Mouse (Mus musculus): Measurements from ENCODE around the gene Srgn. TPM values are rescaled to one million over a fixed set of nuclear protein-coding genes. Genes with fewer than 3 reads are reported as not detected.
A peak's percentile ranks its signal among the peaks of the same experiment; 100 is the strongest.

Srgn gene
- total and polyA plus RNA-seq, 3 experiments: 92.7 to 700 (median 463) TPM

- H3K4me3 ChIP-seq (ENCODE audit: low read depth, low read length): no peak overlapping the region
- H3K4me1 ChIP-seq (ENCODE audit: insufficient read depth, low read depth, low read length): peaks cover 22% of the 10 kb centered on the region
- peaks cover 51% of the 10 kb centered on the region for H3K36me3 ChIP-seq (replicated peaks)
- DNase-seq (ENCODE audit: low spot score) (no peak), ATAC-seq (ENCODE audit: extremely low read depth, insufficient number of reproducible peaks, low FRiP score, poor library complexity, severe bottlenecking) (no peak)
- H3K27me3 ChIP-seq (ENCODE audit: insufficient read depth, low read length): no peaks in the 10 kb centered on the region
- TF ChIP-seq GATA1 (IDR thresholded peaks at IDR 0.05; ENCODE audit: borderline replicate concordance, low read length) (no peak), GATA2 (IDR thresholded peaks at IDR 0.05; ENCODE audit: borderline replicate concordance, low read depth, low read length) (no peak), TAL1 (conservative IDR thresholded peaks at IDR 0.05; ENCODE audit: low read depth, low read length) (no peak), POLR2AphosphoS5 (IDR thresholded peaks at IDR 0.05; ENCODE audit: insufficient replicate concordance, low read depth, low read length) (no peak), CTCF (IDR thresholded peaks at IDR 0.05; ENCODE audit: low read depth, low read length) (no peak)
- H3K9me3 ChIP-seq (replicated peaks): no peaks in the 10 kb centered on the region
Observed at GRCm38 (mm10) chr10:62555705-62556557, 28.7 kb upstream of the Srgn start.

GRCm38 (mm10) chr10:62553611-62554091 lies 26.4 kb upstream of the Srgn start:
- no peak for ATAC-seq (ENCODE audit: extremely low read depth, insufficient number of reproducible peaks, low FRiP score, poor library complexity, severe bottlenecking)
- no peaks in the 10 kb centered on the region for H3K9me3 ChIP-seq (replicated peaks)
- H3K27me3 ChIP-seq (ENCODE audit: insufficient read depth, low read length): no peaks in the 10 kb centered on the region
- no peak overlapping the region for H3K4me3 ChIP-seq (ENCODE audit: low read depth, low read length)
- TF ChIP-seq TAL1 (conservative IDR thresholded peaks at IDR 0.05; ENCODE audit: low read depth, low read length) (no peak), CTCF (IDR thresholded peaks at IDR 0.05; ENCODE audit: low read depth, low read length) (no peak), POLR2AphosphoS5 (IDR thresholded peaks at IDR 0.05; ENCODE audit: insufficient replicate concordance, low read depth, low read length) (no peak), GATA2 (IDR thresholded peaks at IDR 0.05; ENCODE audit: borderline replicate concordance, low read depth, low read length) (no peak), GATA1 (IDR thresholded peaks at IDR 0.05; ENCODE audit: borderline replicate concordance, low read length) (no peak)
- DNase-seq (ENCODE audit: low spot score): no peak
- peaks cover 32% of the 10 kb centered on the region for H3K4me1 ChIP-seq (ENCODE audit: insufficient read depth, low read depth, low read length)
- peaks cover 28% of the 10 kb centered on the region for H3K36me3 ChIP-seq (replicated peaks)

GRCm38 (mm10) chr10:62550787-62551300 lies 23.6 kb upstream of the Srgn start:
- no peak for ATAC-seq (ENCODE audit: extremely low read depth, insufficient number of reproducible peaks, low FRiP score, poor library complexity, severe bottlenecking)
- DNase-seq (ENCODE audit: low spot score): no peak
- Histone ChIP-seq H3K27me3 (ENCODE audit: insufficient read depth, low read length) (no peaks in the 10 kb centered on the region), H3K9me3 (replicated peaks) (no peaks in the 10 kb centered on the region), H3K4me1 (ENCODE audit: insufficient read depth, low read depth, low read length) (peaks cover 23% of the 10 kb centered on the region), H3K36me3 (replicated peaks) (peaks cover 10% of the 10 kb centered on the region), H3K4me3 (ENCODE audit: low read depth, low read length) (no peak overlapping the region)
- TF ChIP-seq TAL1 (conservative IDR thresholded peaks at IDR 0.05; ENCODE audit: low read depth, low read length): no peak
- no peak for TF ChIP-seq POLR2AphosphoS5 (IDR thresholded peaks at IDR 0.05; ENCODE audit: insufficient replicate concordance, low read depth, low read length)
- TF ChIP-seq CTCF (IDR thresholded peaks at IDR 0.05; ENCODE audit: low read depth, low read length): no peak
- TF ChIP-seq GATA1 (IDR thresholded peaks at IDR 0.05; ENCODE audit: borderline replicate concordance, low read length): no peak
- no peak for TF ChIP-seq GATA2 (IDR thresholded peaks at IDR 0.05; ENCODE audit: borderline replicate concordance, low read depth, low read length)

- Histone ChIP-seq H3K4me3 (ENCODE audit: low read depth, low read length) (no peak overlapping the region; the same call in 1 of the 2 replicates), H3K27me3 (ENCODE audit: insufficient read depth, low read length) (no peaks in the 10 kb centered on the region), H3K4me1 (ENCODE audit: insufficient read depth, low read depth, low read length) (peaks cover 21% of the 10 kb centered on the region), H3K36me3 (replicated peaks) (peaks cover 8% of the 10 kb centered on the region), H3K9me3 (replicated peaks) (no peaks in the 10 kb centered on the region)
- TF ChIP-seq TAL1 (conservative IDR thresholded peaks at IDR 0.05; ENCODE audit: low read depth, low read length) (no peak), GATA2 (IDR thresholded peaks at IDR 0.05; ENCODE audit: borderline replicate concordance, low read depth, low read length) (no peak), POLR2AphosphoS5 (IDR thresholded peaks at IDR 0.05; ENCODE audit: insufficient replicate concordance, low read depth, low read length) (no peak), CTCF (IDR thresholded peaks at IDR 0.05; ENCODE audit: low read depth, low read length) (peak; percentile 73)
- ATAC-seq (ENCODE audit: extremely low read depth, insufficient number of reproducible peaks, low FRiP score, poor library complexity, severe bottlenecking) (no peak; the same call in 1 of the 2 replicates), DNase-seq (ENCODE audit: low spot score) (no peak)
Observed at GRCm38 (mm10) chr10:62549523-62550166, 22.4 kb upstream of the Srgn start.

GRCm38 (mm10) chr10:62546441-62546840 lies 19.2 kb upstream of the Srgn start:
- H3K4me3 ChIP-seq (ENCODE audit: low read depth, low read length): no peak overlapping the region
- DNase-seq (ENCODE audit: low spot score) (no peak), ATAC-seq (ENCODE audit: extremely low read depth, insufficient number of reproducible peaks, low FRiP score, poor library complexity, severe bottlenecking) (no peak)
- TF ChIP-seq POLR2AphosphoS5 (IDR thresholded peaks at IDR 0.05; ENCODE audit: insufficient replicate concordance, low read depth, low read length) (no peak), GATA2 (IDR thresholded peaks at IDR 0.05; ENCODE audit: borderline replicate concordance, low read depth, low read length) (no peak), TAL1 (conservative IDR thresholded peaks at IDR 0.05; ENCODE audit: low read depth, low read length) (no peak), CTCF (IDR thresholded peaks at IDR 0.05; ENCODE audit: low read depth, low read length) (no peak), GATA1 (IDR thresholded peaks at IDR 0.05; ENCODE audit: borderline replicate concordance, low read length) (no peak)
- H3K27me3 ChIP-seq (ENCODE audit: insufficient read depth, low read length): no peaks in the 10 kb centered on the region
- no peaks in the 10 kb centered on the region for H3K36me3 ChIP-seq (replicated peaks)
- peaks cover 35% of the 10 kb centered on the region for H3K4me1 ChIP-seq (ENCODE audit: insufficient read depth, low read depth, low read length)
- no peaks in the 10 kb centered on the region for H3K9me3 ChIP-seq (replicated peaks)

- H3K9me3 ChIP-seq (replicated peaks): no peaks in the 10 kb centered on the region
Observed at GRCm38 (mm10) chr10:62545759-62546158, 18.5 kb upstream of the Srgn start.

More at GRCm38 (mm10) chr10:62545759-62546158, 18.5 kb upstream of the Srgn start:
- H3K4me3 ChIP-seq (ENCODE audit: low read depth, low read length): no peak overlapping the region
- peaks cover 38% of the 10 kb centered on the region for H3K4me1 ChIP-seq (ENCODE audit: insufficient read depth, low read depth, low read length)
- H3K36me3 ChIP-seq (replicated peaks): no peaks in the 10 kb centered on the region
- ATAC-seq (ENCODE audit: extremely low read depth, insufficient number of reproducible peaks, low FRiP score, poor library complexity, severe bottlenecking) (no peak), DNase-seq (ENCODE audit: low spot score) (no peak)
- H3K27me3 ChIP-seq (ENCODE audit: insufficient read depth, low read length): no peaks in the 10 kb centered on the region
- no peak for TF ChIP-seq GATA1 (IDR thresholded peaks at IDR 0.05; ENCODE audit: borderline replicate concordance, low read length)

Measured in G1E (cell line).